Mouse (Mus musculus) heart, embryonic 16.5 days (tissue): ENCODE measurements around the gene Clnk. TPM values are rescaled to one million over a fixed set of nuclear protein-coding genes. Genes with fewer than 3 reads are reported as not detected.

Source experiments
- ATAC-seq: fragments of 200-750 bp; cut with Nextera tagmentation; replicated peaks from 2 replicates; pipeline ENCODE4 v1.8.0; 2017; ENCODE audit warnings: moderate number of reproducible peaks; ENCODE audit not compliant: insufficient read depth, low FRiP score; ENCODE audit errors: extremely low read depth
- H3K27ac ChIP-seq: fragments of 300-500 bp; sonication (generic); 2 replicates; pipeline ENCODE4 v1.5.1; 2014; ENCODE audit warnings: mild to moderate bottlenecking, low read length, control low read depth, moderate library complexity
- H3K27me3 ChIP-seq: fragments of 300-500 bp; sonication (generic); 2 replicates; pipeline ENCODE4 v1.6.1; 2014; ENCODE audit warnings: low read length, mixed read lengths; ENCODE audit not compliant: control insufficient read depth, insufficient read depth
- H3K36me3 ChIP-seq: fragments of 300-500 bp; sonication (generic); 2 replicates; pipeline ENCODE4 v1.6.1; 2014; ENCODE audit not compliant: control insufficient read depth, insufficient read depth
- H3K4me1 ChIP-seq: fragments of 300-500 bp; sonication (generic); 2 replicates; pipeline ENCODE4 v1.6.1; 2014; ENCODE audit warnings: low read length, mixed read lengths; ENCODE audit not compliant: control insufficient read depth, insufficient read depth
- H3K4me2 ChIP-seq: fragments of 300-500 bp; sonication (generic); 2 replicates; pipeline ENCODE4 v1.6.1; 2014; ENCODE audit warnings: low read depth, mild to moderate bottlenecking, control low read depth, low read length
- H3K4me3 ChIP-seq: fragments of 300-500 bp; sonication (generic); 2 replicates; pipeline ENCODE4 v1.5.1; 2014; ENCODE audit warnings: mild to moderate bottlenecking, control low read depth, low read length
- H3K9ac ChIP-seq: fragments of 300-500 bp; sonication (generic); 2 replicates; pipeline ENCODE4 v1.6.1; 2014; ENCODE audit warnings: low read length, control low read depth
- H3K9me3 ChIP-seq: fragments of 300-500 bp; sonication (generic); replicated peaks from 2 replicates; pipeline ENCODE4 v1.6.1; 2016; ENCODE audit warnings: low read length; ENCODE audit not compliant: control insufficient read depth
- WGBS: fragments of 180-500 bp; shearing (Covaris S2); extraction: QIAGEN DNeasy Blood & Tissue Kit; methylation state at CpG from one replicate; pipeline ENCODE4 v1.1.7; 2014; 5-methylcytosine and 5-hydroxymethylcytosine counted together
- polyA plus RNA-seq: library from polyadenylated mRNA; unstranded; fragments of >200 nt; fragmentation: Nextera tagmentation; extraction: Ambion mirVana; gene quantifications from 2 replicates; pipeline ENCODE4 v1.2.1, GENCODE M21; 2015

Gene Clnk
- polyA plus RNA-seq, 1 experiment from 2014 or later, result 0.34 TPM

DNA sequence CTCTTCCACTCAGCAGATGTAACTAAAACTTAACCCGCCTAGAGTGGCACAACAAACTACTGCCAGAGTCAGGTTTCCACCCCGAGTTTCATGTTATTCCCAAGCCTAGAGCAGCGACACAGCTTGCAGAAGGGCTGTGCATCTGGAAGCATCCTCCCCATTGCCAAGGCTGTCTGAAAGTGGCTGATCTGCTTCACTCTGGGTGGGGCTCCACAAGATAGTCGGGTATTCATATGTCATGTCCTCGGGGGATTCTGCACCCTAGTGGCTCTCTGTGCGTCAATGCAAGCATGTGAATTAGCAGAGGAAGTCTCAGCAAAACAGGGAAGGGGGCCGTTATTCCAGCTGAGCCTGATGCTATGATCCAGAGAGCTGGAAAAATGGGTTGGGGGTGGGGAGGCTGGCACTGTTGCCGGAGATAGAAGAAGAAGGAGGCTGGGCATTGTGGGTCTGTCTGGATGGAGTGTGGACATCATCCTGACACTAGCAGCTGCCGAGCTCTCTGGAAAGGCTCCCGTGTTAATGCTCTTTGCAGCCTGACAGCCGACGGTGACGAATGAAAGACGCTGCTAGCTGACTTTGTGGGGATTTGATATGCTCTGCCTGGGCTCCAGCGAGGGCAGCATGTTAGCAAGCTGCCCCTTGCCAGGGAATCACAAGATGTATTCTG lies 88.6 kb downstream of the Clnk start:
- Histone ChIP-seq H3K27me3 (peaks cover 2% of the 10 kb centered on the region; the same call in 1 of the 2 replicates), H3K4me2 (peak overlapping the region; percentile 29; the same call in 1 of the 2 replicates), H3K4me3 (no peak overlapping the region), H3K9ac (no peak overlapping the region), H3K4me1 (no peaks in the 10 kb centered on the region), H3K9me3 (no peaks in the 10 kb centered on the region), H3K27ac (no peak overlapping the region), H3K36me3 (no peaks in the 10 kb centered on the region)
- WGBS, result 18% methylated on average over 15 of the region's 15 CpGs
- ATAC-seq, result no peak

DNA sequence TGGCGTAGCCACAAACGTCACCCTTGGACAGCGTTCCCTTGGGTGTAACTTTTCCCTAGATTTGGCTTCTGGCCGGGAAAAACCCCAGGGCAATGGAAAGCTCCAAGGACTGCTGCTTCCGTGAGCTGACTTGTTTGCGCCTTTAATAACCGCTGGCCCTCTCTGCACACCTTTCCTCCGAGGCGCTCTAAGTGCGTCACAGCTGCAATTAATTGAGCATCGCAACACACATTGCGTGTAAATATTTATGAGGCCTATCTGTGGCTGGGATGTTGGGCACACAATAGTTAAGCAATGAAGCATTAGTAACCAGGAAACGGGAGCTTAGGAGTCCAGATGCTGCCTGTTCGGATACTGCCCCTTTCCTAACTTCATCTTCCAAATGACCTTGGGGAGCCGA lies 90.5 kb downstream of the Clnk start:
- Histone ChIP-seq H3K9me3 (no peaks in the 10 kb centered on the region), H3K4me3 (no peak overlapping the region), H3K9ac (no peak overlapping the region), H3K4me1 (no peaks in the 10 kb centered on the region), H3K4me2 (no peak overlapping the region), H3K27ac (no peak overlapping the region), H3K27me3 (peaks cover 2% of the 10 kb centered on the region; the same call in 1 of the 2 replicates), H3K36me3 (no peaks in the 10 kb centered on the region)
- WGBS, result 86% methylated on average over 15 of the region's 15 CpGs
- no peak for ATAC-seq

DNA sequence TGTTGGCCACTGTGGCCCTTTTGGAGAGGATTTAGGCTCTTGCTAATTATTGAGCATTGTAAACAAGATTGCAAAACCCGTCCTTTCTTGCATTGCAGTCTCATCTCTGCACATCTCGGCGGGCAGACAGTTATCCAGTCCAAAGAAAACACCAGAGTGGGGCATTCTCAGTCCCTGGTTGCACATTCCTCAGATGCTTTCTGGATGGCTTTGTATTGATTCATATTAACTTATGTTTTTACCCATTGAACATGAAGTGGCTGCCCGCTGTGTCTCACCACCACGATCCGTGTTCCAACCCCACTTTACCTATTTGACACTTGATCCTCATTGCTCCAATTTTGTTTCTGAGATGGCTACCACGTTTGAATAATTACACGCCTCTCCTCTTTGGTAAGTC lies 90.9 kb downstream of the Clnk start:
- Histone ChIP-seq H3K4me2 (no peak overlapping the region), H3K9ac (no peak overlapping the region), H3K27me3 (peaks cover 2% of the 10 kb centered on the region; the same call in 1 of the 2 replicates), H3K4me3 (no peak overlapping the region), H3K9me3 (no peaks in the 10 kb centered on the region), H3K4me1 (no peaks in the 10 kb centered on the region), H3K36me3 (no peaks in the 10 kb centered on the region), H3K27ac (no peak overlapping the region)
- 81% methylated on average over 8 of the region's 8 CpGs for WGBS
- no peak for ATAC-seq

DNA sequence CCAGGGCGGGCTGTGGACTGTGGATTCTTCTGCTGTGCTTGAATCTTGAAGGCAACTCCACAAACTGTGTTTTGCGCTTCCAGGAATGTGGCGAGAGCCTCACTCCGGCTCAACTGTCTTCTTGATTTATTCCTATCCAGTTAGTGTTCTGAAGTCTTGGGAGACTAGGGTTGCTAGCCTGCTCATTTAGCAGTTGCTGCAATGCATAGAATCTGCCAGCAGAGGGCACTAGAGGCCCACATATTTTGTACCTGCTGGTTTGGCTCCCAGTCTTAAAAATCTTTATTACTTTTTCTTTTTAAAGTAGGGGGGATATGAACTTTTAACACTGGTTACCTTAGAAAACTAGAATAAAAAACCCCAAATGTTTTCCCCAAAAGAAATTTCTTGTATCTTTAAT lies 94.8 kb downstream of the Clnk start:
- H3K9ac ChIP-seq, result no peak overlapping the region
- ATAC-seq, result no peak
- 28% methylated on average over 4 of the region's 4 CpGs for WGBS
- H3K4me3 ChIP-seq, result no peak overlapping the region
- no peaks in the 10 kb centered on the region for H3K9me3 ChIP-seq
- H3K27ac ChIP-seq, result no peak overlapping the region
- peaks cover 1% of the 10 kb centered on the region; the same call in 1 of the 2 replicates for H3K27me3 ChIP-seq
- no peak overlapping the region for H3K4me2 ChIP-seq
- no peaks in the 10 kb centered on the region for H3K36me3 ChIP-seq
- H3K4me1 ChIP-seq, result peaks cover 10% of the 10 kb centered on the region

DNA sequence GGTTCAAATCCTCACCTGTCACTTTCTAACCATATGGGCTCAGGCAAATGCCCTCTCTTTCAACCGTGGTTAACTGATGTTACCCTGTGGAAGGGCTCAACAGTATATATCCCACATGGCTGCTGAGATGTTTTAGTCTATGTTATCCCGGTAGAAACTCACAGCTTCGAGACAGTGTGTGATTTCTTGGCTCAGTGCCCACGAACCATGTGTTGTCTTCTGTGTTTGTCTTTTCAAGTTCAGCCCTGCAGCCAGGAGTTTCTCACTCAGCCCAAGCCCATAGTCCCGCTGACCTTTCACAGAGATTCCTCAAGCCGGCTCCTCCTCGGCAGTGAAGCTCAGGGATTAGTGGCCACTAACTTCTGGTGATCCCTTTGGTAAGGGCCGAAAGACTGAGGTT lies 96.0 kb downstream of the Clnk start:
- Histone ChIP-seq H3K9me3 (no peaks in the 10 kb centered on the region), H3K4me3 (no peak overlapping the region), H3K27me3 (no peaks in the 10 kb centered on the region; the same call in 1 of the 2 replicates), H3K4me2 (no peak overlapping the region), H3K4me1 (peaks cover 10% of the 10 kb centered on the region), H3K27ac (no peak overlapping the region), H3K9ac (no peak overlapping the region), H3K36me3 (no peaks in the 10 kb centered on the region)
- ATAC-seq, result no peak
- 40% methylated on average over 8 of the region's 8 CpGs for WGBS

DNA sequence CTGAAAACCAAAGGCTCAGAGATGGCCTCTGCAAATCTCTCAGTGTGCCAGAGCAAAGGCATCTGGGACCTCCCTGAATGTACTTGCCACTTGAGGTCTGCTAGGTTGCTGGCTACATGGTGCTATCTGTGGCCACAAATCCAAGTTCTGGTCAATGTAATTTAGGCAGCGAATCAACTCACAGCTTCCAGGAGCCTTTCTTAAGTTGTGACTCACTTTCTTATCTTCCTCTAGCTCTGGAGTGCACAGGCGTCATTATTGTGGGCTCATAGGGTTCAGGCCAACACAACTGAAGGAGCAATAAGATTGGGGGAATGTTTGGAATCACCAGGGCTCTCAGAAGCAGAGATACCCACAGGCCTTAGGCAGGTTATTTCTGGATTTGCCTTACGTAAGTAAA lies 96.6 kb downstream of the Clnk start:
- H3K4me2 ChIP-seq, result no peak overlapping the region
- H3K9me3 ChIP-seq, result no peaks in the 10 kb centered on the region
- H3K9ac ChIP-seq, result no peak overlapping the region
- no peaks in the 10 kb centered on the region for H3K36me3 ChIP-seq
- peaks cover 10% of the 10 kb centered on the region for H3K4me1 ChIP-seq
- H3K4me3 ChIP-seq, result no peak overlapping the region
- peak; percentile 34; the same call in 1 of the 2 replicates for ATAC-seq
- 34% methylated on average over 3 of the region's 3 CpGs for WGBS
- no peaks in the 10 kb centered on the region; the same call in 1 of the 2 replicates for H3K27me3 ChIP-seq
- H3K27ac ChIP-seq, result no peak overlapping the region

DNA sequence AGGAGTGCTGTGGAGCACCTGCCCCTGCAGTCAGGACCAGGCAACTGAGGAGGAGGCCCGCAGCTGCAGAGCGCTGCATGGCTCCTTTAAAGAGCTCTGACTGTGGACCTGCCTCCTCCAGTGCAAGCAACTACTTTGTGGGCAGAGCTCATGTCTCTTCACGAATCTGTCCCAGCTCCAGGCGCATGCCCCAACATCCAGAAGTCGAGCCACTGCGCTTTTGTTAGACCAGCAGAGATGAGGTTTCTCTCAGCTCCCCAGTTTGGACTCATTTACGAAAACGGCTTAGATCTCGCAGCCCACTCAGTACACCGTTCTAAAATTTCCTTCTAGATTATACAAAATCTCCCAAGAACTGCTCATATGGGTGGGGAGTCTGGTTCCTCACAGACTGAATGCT lies 101.1 kb downstream of the Clnk start:
- Histone ChIP-seq H3K27me3 (no peaks in the 10 kb centered on the region), H3K9me3 (no peaks in the 10 kb centered on the region), H3K4me3 (no peak overlapping the region), H3K9ac (no peak overlapping the region), H3K36me3 (no peaks in the 10 kb centered on the region), H3K4me2 (no peak overlapping the region), H3K27ac (no peak overlapping the region), H3K4me1 (peaks cover 9% of the 10 kb centered on the region)
- WGBS, result 71% methylated on average over 10 of the region's 10 CpGs
- no peak for ATAC-seq

DNA sequence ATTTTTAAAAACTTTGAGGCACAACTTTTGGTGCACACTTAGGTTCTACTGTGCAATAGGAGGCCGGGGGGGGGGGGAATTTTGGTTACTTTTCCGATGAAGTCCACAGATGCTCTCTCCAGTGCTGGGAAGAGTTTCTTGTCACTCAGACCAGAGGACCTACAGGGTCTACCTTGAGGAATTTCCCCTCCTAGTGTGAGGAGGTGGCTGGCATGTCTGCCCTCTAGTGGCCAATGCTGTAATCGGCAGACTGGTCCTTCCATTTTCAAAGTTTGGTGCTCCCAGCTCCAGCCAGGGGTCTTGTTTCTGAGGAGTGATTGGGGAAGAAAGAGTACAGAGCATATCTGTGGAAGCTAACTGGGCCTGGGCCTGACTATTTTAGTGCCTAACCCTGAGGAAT lies 121.7 kb downstream of the Clnk start:
- no peak overlapping the region for H3K4me2 ChIP-seq
- no peaks in the 10 kb centered on the region for H3K9me3 ChIP-seq
- H3K27me3 ChIP-seq, result no peaks in the 10 kb centered on the region
- no peak overlapping the region for H3K27ac ChIP-seq
- no peaks in the 10 kb centered on the region for H3K36me3 ChIP-seq
- ATAC-seq, result no peak
- no peak overlapping the region for H3K4me3 ChIP-seq
- 7% methylated on average over 3 of the region's 3 CpGs for WGBS
- H3K9ac ChIP-seq, result no peak overlapping the region
- no peaks in the 10 kb centered on the region for H3K4me1 ChIP-seq

DNA sequence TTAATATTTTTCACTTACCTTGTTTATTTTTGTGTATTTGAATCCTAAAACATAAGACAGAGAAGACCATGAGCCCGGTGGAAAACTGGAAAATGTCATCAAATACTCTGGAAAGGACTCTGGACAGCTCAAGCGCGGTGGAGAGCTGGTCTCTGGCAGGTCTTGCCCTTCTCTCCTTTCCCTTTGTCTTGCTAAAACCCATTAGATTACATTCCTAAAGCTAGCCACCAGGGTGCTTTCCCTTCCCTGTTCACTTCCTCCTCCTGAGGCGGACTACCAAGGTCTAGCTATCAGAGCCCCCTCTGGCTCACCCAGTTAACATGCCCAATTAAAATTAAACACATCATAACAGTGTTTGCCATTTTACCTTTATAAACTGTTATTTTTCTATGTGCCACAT lies 123.9 kb downstream of the Clnk start:
- H3K27me3 ChIP-seq, result no peaks in the 10 kb centered on the region
- H3K36me3 ChIP-seq, result no peaks in the 10 kb centered on the region
- no peaks in the 10 kb centered on the region for H3K4me1 ChIP-seq
- no peak overlapping the region for H3K27ac ChIP-seq
- H3K9ac ChIP-seq, result no peak overlapping the region
- no peaks in the 10 kb centered on the region for H3K9me3 ChIP-seq
- 14% methylated on average over 4 of the region's 4 CpGs for WGBS
- H3K4me2 ChIP-seq, result no peak overlapping the region
- ATAC-seq, result no peak
- H3K4me3 ChIP-seq, result no peak overlapping the region
